Mouse (Mus musculus) gastrocnemius, adult 8-10 months (tissue): Measurements from ENCODE around the gene Lgi1. TPM values are rescaled to one million over a fixed set of nuclear protein-coding genes. Genes with fewer than 3 reads are reported as not detected.

Source experiments
- total RNA-seq, 4 experiments: library from RNA; stranded (reverse); gene quantifications; 2 replicates each; pipeline ENCODE4 v1.2.4; 2022

The Lgi1 gene
- total RNA-seq, 4 experiments from 2014 or later: 1.7 to 4.1 (median 3.1) TPM

Other genes with a start within 250 kb of the Lgi1 start
- 1 to 10 TPM; 4.0 to 5.8 (median 5.0) TPM for gene Myof, start 221.0 kb upstream of the Lgi1 start, total RNA-seq
- gene Cep55, start 209.5 kb upstream of the Lgi1 start, total RNA-seq: not detected
- gene Ffar4, start 167.5 kb upstream of the Lgi1 start, total RNA-seq: under 1 TPM in 2 of 4 experiments, not detected in 2; 0.35 to 0.54 TPM
- gene Rbp4, start 139.3 kb upstream of the Lgi1 start, total RNA-seq: 1 to 10 TPM; 1.1 to 5.7 (median 2.5) TPM
- gene Pde6c, start 131.8 kb upstream of the Lgi1 start, total RNA-seq: not detected
- 10 to 100 TPM in 2 of 4 experiments, 1 to 10 TPM in 2; 7.6 to 11.5 (median 9.4) TPM for gene Fra10ac1, start 40.4 kb upstream of the Lgi1 start, total RNA-seq
- gene Slc35g1, start 131.4 kb downstream of the Lgi1 start, total RNA-seq: 1 to 10 TPM; 1.8 to 2.3 (median 1.9) TPM
- gene Plce1, start 216.6 kb downstream of the Lgi1 start, total RNA-seq: 1 to 10 TPM; 4.8 to 6.6 (median 6.1) TPM